Mouse (Mus musculus): ENCODE measurements around the gene Phyhd1. TPM values are rescaled to one million over a fixed set of nuclear protein-coding genes. Genes with fewer than 3 reads are reported as not detected.

The Phyhd1 gene
- polyA plus RNA-seq, 1 experiment = 101 TPM

DNA sequence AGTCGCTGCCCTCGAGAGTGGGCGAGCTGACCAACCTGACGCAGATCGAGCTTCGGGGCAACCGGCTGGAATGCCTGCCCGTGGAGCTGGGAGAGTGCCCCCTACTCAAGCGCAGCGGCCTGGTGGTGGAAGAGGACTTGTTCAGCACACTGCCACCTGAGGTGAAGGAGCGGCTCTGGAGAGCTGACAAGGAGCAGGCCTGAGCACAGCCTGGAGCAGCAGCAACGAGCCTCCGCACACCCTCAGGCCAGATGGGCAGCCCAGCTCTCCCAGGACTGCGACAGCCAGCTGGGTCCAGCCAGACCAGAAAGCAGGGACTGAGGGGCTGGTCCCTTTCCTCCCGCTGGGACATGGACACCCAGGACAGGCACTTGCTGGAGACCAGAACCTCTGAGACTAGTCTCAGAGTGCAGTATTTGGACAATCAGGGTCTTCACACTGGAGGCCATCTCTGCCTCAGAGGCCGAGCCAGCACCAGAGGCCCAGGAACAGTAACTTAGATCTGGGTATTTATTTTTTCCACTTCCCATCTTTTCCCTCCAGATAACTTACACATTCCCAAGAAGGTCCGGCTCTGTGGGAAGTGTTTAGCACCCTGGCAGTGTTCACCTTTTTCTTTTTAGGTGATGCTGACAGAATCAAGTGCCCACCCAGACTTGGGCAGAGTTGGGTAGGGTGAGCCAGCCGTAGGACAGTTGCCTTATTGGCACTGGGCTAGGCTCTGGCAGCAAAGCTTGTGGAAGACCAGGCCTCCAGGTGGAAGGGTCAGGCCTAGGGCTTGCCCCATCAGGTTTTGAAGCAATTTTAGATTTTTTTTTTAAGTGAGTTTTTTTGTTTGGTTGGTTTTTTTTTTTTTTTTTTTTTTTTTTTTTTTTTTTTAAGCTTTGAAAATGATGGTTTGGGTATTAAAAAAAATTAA is 3.8 kb upstream of the Phyhd1 start:
- Histone ChIP-seq H3K4me1 (ENCODE audit: control insufficient read depth, insufficient read depth, low read length) (peaks cover 20% of the 10 kb centered on the region), H3K4me3 (ENCODE audit: insufficient read depth, low read length) (no peak overlapping the region), H3K27ac (ENCODE audit: insufficient read depth, low read length) (no peak overlapping the region)
- TF ChIP-seq CTCF (IDR thresholded peaks at IDR 0.05; ENCODE audit: borderline replicate concordance, insufficient read depth, low read length) (no peak), POLR2A (IDR thresholded peaks at IDR 0.05; ENCODE audit: low read depth, low read length) (no peak)

DNA sequence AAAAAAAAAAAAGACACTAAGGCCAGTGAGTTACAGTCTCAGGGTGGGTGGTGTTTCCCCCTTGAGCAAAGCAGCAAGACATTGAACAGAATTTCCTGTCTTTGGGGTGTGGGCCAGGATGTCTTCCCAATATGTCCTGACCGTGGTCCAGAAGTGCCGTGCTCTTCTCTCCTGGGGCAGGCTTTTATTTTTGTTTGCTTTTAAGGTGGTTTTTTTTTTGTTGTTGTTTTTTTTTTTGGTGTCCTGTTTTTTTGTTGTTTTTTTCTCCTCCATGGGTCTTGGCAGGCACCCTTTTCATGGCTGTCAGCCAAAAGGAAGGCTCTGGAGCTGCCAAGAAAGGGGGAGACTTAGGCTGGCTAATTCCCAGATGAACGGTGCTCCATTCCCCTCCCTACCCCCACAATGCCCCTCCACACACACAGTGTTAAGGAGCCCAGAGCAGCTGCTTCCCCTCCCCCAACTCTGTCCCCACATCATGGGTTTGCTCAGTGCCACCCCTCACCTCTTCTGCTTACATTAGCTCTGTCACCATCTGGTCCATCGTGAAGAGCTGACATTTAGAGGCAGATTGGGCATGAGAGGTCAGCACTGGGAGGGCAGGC is 3.1 kb upstream of the Phyhd1 start:
- H3K27ac ChIP-seq (ENCODE audit: insufficient read depth, low read length) = no peak overlapping the region
- peaks cover 23% of the 10 kb centered on the region for H3K4me1 ChIP-seq (ENCODE audit: control insufficient read depth, insufficient read depth, low read length)
- TF ChIP-seq POLR2A (IDR thresholded peaks at IDR 0.05; ENCODE audit: low read depth, low read length) = no peak
- TF ChIP-seq CTCF (IDR thresholded peaks at IDR 0.05; ENCODE audit: borderline replicate concordance, insufficient read depth, low read length) = no peak
- H3K4me3 ChIP-seq (ENCODE audit: insufficient read depth, low read length) = no peak overlapping the region

DNA sequence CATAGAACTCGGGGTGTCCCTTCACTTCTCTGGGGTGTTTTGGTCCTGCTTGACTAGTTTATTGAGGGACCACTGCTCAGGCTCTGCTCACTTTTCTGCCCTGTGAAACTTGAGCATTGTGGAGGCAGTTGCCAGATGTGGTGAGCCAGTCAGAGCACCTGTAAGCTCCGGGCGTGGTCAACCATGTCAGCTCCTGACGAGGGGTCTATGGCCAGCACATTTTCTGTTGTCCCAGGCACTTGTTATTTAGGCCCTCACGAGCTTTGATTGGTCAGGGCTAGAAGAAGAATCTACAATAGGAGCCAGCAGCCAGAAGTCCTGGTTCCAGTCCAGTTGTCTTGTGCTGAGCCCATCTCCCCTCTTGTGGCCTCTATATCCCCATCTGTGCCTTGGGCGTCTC is 2.2 kb upstream of the Phyhd1 start:
- Histone ChIP-seq H3K4me1 (ENCODE audit: control insufficient read depth, insufficient read depth, low read length) (peaks cover 23% of the 10 kb centered on the region), H3K27ac (ENCODE audit: insufficient read depth, low read length) (no peak overlapping the region), H3K4me3 (ENCODE audit: insufficient read depth, low read length) (no peak overlapping the region)
- TF ChIP-seq CTCF (IDR thresholded peaks at IDR 0.05; ENCODE audit: borderline replicate concordance, insufficient read depth, low read length) (no peak), POLR2A (IDR thresholded peaks at IDR 0.05; ENCODE audit: low read depth, low read length) (no peak)

DNA sequence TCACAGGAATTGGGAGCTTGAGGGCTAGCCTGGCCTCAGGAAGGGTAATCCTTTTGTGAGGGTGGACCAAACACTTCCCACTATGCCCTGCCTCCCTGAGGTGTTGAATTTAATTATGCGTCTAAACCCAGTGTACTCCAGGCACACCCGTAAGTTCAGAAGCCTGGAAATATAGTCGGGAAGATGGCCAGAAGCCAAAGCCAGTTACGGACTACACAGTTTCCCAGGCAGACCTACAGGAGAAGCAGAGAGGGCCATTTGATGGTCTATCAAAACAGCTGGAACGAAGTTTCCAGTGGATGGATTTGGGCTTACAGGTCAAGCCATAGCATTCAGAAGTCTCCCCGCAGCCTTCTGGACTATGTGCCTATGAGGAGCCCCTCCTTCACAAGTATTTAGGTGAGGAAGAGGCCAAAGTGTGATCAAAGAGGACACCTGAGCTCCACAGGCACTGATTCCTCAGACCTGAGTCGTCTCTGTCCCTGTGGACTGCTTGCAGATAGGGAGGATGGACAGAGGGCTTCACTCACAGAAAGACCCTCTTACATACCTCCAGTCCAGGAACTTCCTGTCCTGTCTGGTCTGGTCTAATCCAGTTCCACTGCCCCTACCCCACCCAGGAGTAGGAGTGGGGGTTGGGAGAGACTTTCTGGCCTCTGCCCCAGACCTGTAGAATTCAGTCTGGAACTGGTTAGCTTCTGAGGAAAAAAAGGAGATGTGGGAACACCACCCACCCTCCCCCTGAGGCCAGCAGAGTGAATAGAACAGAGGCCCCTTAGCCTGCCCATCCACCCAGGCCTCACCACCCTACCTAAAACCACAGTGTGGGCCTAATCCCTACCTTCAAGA is 1.1 kb upstream of the Phyhd1 start:
- Histone ChIP-seq H3K4me3 (ENCODE audit: insufficient read depth, low read length) (no peak overlapping the region), H3K4me1 (ENCODE audit: control insufficient read depth, insufficient read depth, low read length) (peaks cover 20% of the 10 kb centered on the region), H3K27ac (ENCODE audit: insufficient read depth, low read length) (peak overlapping the region; percentile 99)
- TF ChIP-seq CTCF (IDR thresholded peaks at IDR 0.05; ENCODE audit: borderline replicate concordance, insufficient read depth, low read length) (no peak), POLR2A (IDR thresholded peaks at IDR 0.05; ENCODE audit: low read depth, low read length) (no peak)

GRCm38 (mm10) chr2:30266392-30266941 is 464 bp downstream of the Phyhd1 start:
- H3K4me1 ChIP-seq (ENCODE audit: control insufficient read depth, insufficient read depth, low read length) = peaks cover 18% of the 10 kb centered on the region
- H3K27ac ChIP-seq (ENCODE audit: insufficient read depth, low read length) = peak overlapping the region; percentile 99
- peak overlapping the region; percentile 18 for H3K4me3 ChIP-seq (ENCODE audit: insufficient read depth, low read length)
- TF ChIP-seq CTCF (IDR thresholded peaks at IDR 0.05; ENCODE audit: borderline replicate concordance, insufficient read depth, low read length) (no peak), POLR2A (IDR thresholded peaks at IDR 0.05; ENCODE audit: low read depth, low read length) (peak; percentile 73)

GRCm38 (mm10) chr2:30267466-30267865 is 1.5 kb downstream of the Phyhd1 start:
- peaks cover 18% of the 10 kb centered on the region for H3K4me1 ChIP-seq (ENCODE audit: control insufficient read depth, insufficient read depth, low read length)
- peak; percentile 50 for TF ChIP-seq POLR2A (IDR thresholded peaks at IDR 0.05; ENCODE audit: low read depth, low read length)
- TF ChIP-seq CTCF (IDR thresholded peaks at IDR 0.05; ENCODE audit: borderline replicate concordance, insufficient read depth, low read length) = no peak
- no peak overlapping the region for H3K4me3 ChIP-seq (ENCODE audit: insufficient read depth, low read length)
- H3K27ac ChIP-seq (ENCODE audit: insufficient read depth, low read length) = peak overlapping the region; percentile 99

DNA sequence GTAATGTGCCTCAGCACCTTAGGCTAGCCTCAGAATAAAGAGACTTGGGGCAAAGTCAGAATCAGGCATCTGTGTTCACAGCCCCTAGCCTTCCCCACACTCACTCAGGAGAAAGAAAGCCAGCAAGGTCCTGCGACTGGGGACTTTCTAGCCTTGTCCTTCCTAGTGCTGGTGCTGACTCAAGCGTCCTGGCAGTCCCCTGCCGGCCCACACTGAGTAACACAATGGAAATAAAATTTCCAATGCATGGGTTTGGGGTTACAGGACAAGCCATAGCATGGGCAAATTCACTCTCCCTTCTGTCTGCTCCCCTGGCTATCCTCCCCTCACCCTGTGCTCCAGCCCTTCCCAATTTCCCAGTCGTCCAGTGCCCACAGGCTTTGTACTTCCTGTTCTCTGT is 2.4 kb downstream of the Phyhd1 start:
- H3K4me3 ChIP-seq (ENCODE audit: insufficient read depth, low read length) = no peak overlapping the region
- no peak for TF ChIP-seq POLR2A (IDR thresholded peaks at IDR 0.05; ENCODE audit: low read depth, low read length)
- TF ChIP-seq CTCF (IDR thresholded peaks at IDR 0.05; ENCODE audit: borderline replicate concordance, insufficient read depth, low read length) = no peak
- H3K4me1 ChIP-seq (ENCODE audit: control insufficient read depth, insufficient read depth, low read length) = peaks cover 16% of the 10 kb centered on the region
- H3K27ac ChIP-seq (ENCODE audit: insufficient read depth, low read length) = peak overlapping the region; percentile 99

DNA sequence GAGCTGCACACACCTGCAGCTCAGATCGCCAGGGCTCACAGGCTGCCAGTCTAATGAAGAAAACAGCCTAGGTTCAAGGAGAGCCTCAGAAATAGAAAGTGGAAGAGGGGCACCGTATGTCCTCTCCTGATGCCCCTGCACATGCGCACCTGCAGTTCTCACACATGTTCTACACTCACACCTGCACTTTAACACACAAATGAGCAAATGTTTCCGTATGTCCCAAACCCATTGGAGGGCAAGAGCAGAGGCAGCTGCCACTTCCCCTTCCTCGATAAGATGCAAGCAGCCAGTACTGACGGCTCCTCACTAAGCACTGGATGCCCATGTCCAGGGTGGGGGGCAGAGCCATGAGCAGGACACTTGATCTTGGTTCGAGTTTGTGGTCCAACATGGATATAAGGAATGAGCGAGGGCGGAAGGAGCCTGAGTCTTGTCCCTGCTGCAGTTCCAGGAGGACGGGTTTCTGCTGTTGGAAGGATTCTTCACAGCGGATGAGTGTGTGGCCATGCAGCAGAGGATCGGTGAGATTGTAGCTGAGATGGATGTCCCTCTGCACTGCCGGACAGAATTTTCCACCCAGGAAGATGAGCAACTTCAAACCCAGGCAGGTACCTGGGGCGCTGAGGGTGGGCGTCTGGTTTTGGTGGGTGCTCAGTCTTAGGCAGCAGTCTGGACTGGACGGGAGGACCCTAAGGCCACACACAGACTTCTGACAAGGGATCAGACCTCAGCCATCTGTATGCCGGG is 3.4 kb downstream of the Phyhd1 start:
- Histone ChIP-seq H3K27ac (ENCODE audit: insufficient read depth, low read length) (peak overlapping the region; percentile 63), H3K4me1 (ENCODE audit: control insufficient read depth, insufficient read depth, low read length) (peaks cover 16% of the 10 kb centered on the region), H3K4me3 (ENCODE audit: insufficient read depth, low read length) (no peak overlapping the region)
- TF ChIP-seq CTCF (IDR thresholded peaks at IDR 0.05; ENCODE audit: borderline replicate concordance, insufficient read depth, low read length) = no peak
- TF ChIP-seq POLR2A (IDR thresholded peaks at IDR 0.05; ENCODE audit: low read depth, low read length) = no peak

GRCm38 (mm10) chr2:30270134-30270533 is 4.1 kb downstream of the Phyhd1 start:
- Histone ChIP-seq H3K4me3 (ENCODE audit: insufficient read depth, low read length) (no peak overlapping the region), H3K4me1 (ENCODE audit: control insufficient read depth, insufficient read depth, low read length) (peaks cover 16% of the 10 kb centered on the region), H3K27ac (ENCODE audit: insufficient read depth, low read length) (peak overlapping the region; percentile 63)
- TF ChIP-seq POLR2A (IDR thresholded peaks at IDR 0.05; ENCODE audit: low read depth, low read length) (no peak), CTCF (IDR thresholded peaks at IDR 0.05; ENCODE audit: borderline replicate concordance, insufficient read depth, low read length) (no peak)

Data from embryonic fibroblast, embryonic 13.5 days (primary cell).